Mouse (Mus musculus) testis, adult 2 months (tissue): Measurements from ENCODE around the gene Tgfb1.

Experiments used
- CTCF ChIP-seq: fragments of 200-500 bp; IDR thresholded peaks from 2 replicates; pipeline ENCODE4 v1.5.1; 2012; ENCODE audit warnings: low read depth, mild to moderate bottlenecking, inconsistent platforms, low read length, moderate library complexity; ENCODE audit not compliant: control insufficient read depth, insufficient read depth, insufficient replicate concordance
- POLR2A ChIP-seq: fragments of 200-500 bp; IDR thresholded peaks from 2 replicates; pipeline ENCODE4 v1.6.1; 2012; ENCODE audit warnings: low read depth, mild to moderate bottlenecking, inconsistent platforms, low read length, moderate library complexity; ENCODE audit not compliant: control insufficient read depth

DNA sequence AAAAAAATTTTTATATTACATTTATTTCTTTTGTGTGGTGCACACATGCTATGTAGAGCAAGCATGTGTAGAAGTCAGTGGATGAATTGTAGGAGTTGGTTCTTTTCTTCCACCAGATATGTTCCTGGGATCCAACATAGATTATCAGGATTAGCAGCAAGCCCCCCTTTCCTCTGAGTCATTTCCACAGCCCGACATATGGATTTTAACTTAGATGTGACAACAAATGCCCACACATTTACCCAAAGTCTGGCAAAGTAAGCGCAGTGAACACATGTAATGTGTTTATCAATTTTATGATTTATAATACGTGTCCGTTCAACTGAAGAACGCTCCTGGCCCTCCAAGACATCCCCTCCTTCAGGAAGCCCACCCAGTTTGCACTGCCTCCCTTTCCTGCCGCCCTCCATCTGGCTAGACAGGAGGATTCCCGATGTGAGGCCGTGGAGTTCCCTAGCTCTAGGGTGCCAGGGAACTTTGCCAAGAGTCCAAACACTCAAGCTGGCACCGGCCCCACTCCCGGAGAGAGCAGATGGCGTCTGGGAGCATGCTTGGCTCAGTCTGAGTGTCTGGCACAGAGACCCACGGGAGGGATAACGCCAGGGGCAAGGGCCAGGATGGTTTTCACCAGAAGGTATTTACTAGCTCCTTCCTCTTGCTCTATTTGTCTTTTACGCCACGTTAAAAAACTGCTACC, 10.6 kb upstream of the Tgfb1 start:
- TF ChIP-seq CTCF (no peak), POLR2A (no peak)
